Mouse (Mus musculus) heart, embryonic 12.5 days (tissue): ENCODE results near the gene Slc9c1. TPM values are rescaled to one million over a fixed set of nuclear protein-coding genes. Genes with fewer than 3 reads are reported as not detected.
"Not testable (repeated sequence)": the region's sequence is repeated elsewhere in the genome, so short reads cannot be mapped to it uniquely, and the experiment has no call there.

ENCODE experiments used
- ATAC-seq: fragments of 200-750 bp; cut with Nextera tagmentation; 2 replicates; pipeline ENCODE4 v1.8.0; 2017; ENCODE audit warnings: moderate TSS enrichment, moderate library complexity; ENCODE audit not compliant: insufficient number of reproducible peaks, low FRiP score
- H3K27ac ChIP-seq: fragments of 300-500 bp; sonication (generic); 2 replicates; pipeline ENCODE4 v1.5.1; 2016; ENCODE audit warnings: mild to moderate bottlenecking, moderate library complexity; ENCODE audit not compliant: poor library complexity, severe bottlenecking
- H3K27me3 ChIP-seq: fragments of 300-500 bp; sonication (generic); replicated peaks from 2 replicates; pipeline ENCODE4 v1.6.1; 2016; ENCODE audit warnings: mild to moderate bottlenecking, moderate library complexity
- H3K36me3 ChIP-seq: fragments of 300-500 bp; sonication (generic); 2 replicates; pipeline ENCODE4 v1.6.1; 2016; ENCODE audit warnings: mild to moderate bottlenecking, moderate library complexity
- H3K4me1 ChIP-seq: fragments of 300-500 bp; sonication (generic); replicated peaks from 2 replicates; pipeline ENCODE4 v1.6.1; 2016; ENCODE audit warnings: mild to moderate bottlenecking
- H3K4me2 ChIP-seq: fragments of 300-500 bp; sonication (generic); 2 replicates; pipeline ENCODE4 v1.6.1; 2016; ENCODE audit warnings: mild to moderate bottlenecking, moderate library complexity
- H3K4me3 ChIP-seq: fragments of 300-500 bp; sonication (generic); 2 replicates; pipeline ENCODE4 v1.5.1; 2016; ENCODE audit warnings: mild to moderate bottlenecking
- H3K9ac ChIP-seq: fragments of 300-500 bp; sonication (generic); 2 replicates; pipeline ENCODE4 v1.6.1; 2016; ENCODE audit warnings: mild to moderate bottlenecking, moderate library complexity
- H3K9me3 ChIP-seq: fragments of 300-500 bp; sonication (generic); replicated peaks from 2 replicates; pipeline ENCODE4 v1.6.1; 2016; ENCODE audit warnings: mild to moderate bottlenecking, moderate library complexity
- WGBS: fragments of 180-500 bp; shearing (Covaris S2); methylation state at CpG from one replicate; pipeline ENCODE4 v1.1.7; 2016; 5-methylcytosine and 5-hydroxymethylcytosine counted together
- polyA plus RNA-seq: library from polyadenylated mRNA; unstranded; fragments of >200 nt; fragmentation: Nextera tagmentation; extraction: Ambion mirVana; gene quantifications from 2 replicates; pipeline ENCODE4 v1.2.1, GENCODE M21; 2016

Gene Slc9c1
- not detected in 2 replicates for polyA plus RNA-seq

GRCm38 (mm10) chr16:45535009-45535408, at the start of gene Slc9c1:
TSS of gene Slc9c1 (plus strand) at chr16:45535309.
- H3K36me3 ChIP-seq: no peaks in the 10 kb centered on the region
- 86% methylated on average over 5 of the region's 5 CpGs for WGBS
- H3K4me1 ChIP-seq: no peaks in the 10 kb centered on the region
- H3K9me3 ChIP-seq: no peaks in the 10 kb centered on the region
- H3K4me2 ChIP-seq: no peak within 1 kb of the TSS
- H3K4me3 ChIP-seq: no peak within 1 kb of the TSS
- no peaks in the 10 kb centered on the region for H3K27me3 ChIP-seq
- H3K9ac ChIP-seq: no peak within 1 kb of the TSS
- no peak within 1 kb of the TSS for H3K27ac ChIP-seq
- no peak for ATAC-seq

- Histone ChIP-seq H3K27ac (no peak within 1 kb of the TSS), H3K4me2 (no peak within 1 kb of the TSS), H3K36me3 (no peaks in the 10 kb centered on the region), H3K4me3 (no peak within 1 kb of the TSS), H3K9me3 (no peaks in the 10 kb centered on the region), H3K27me3 (no peaks in the 10 kb centered on the region), H3K4me1 (no peaks in the 10 kb centered on the region), H3K9ac (no peak within 1 kb of the TSS)
- ATAC-seq: no peak
- 80% methylated on average over 5 of the region's 5 CpGs for WGBS
These were observed 42.2 kb upstream of the Slc9c1 start, which contains the start of gene Gm609 for GRCm38 (mm10) chr16:45492927-45493326. TSS of gene Gm609 (minus strand) at chr16:45492969.

- Histone ChIP-seq H3K4me3 (no peak overlapping the region), H3K36me3 (no peaks in the 10 kb centered on the region), H3K4me1 (no peaks in the 10 kb centered on the region), H3K27ac (no peak overlapping the region), H3K27me3 (no peaks in the 10 kb centered on the region), H3K4me2 (no peak overlapping the region), H3K9ac (no peak overlapping the region), H3K9me3 (no peaks in the 10 kb centered on the region)
- WGBS: 78% methylated on average over 1 of the region's 1 CpGs
- no peak for ATAC-seq
These were observed 39.8 kb upstream of the Slc9c1 start for GRCm38 (mm10) chr16:45495326-45495725.

GRCm38 (mm10) chr16:45525551-45525950, 9.6 kb upstream of the Slc9c1 start:
- Histone ChIP-seq H3K9me3 (no peaks in the 10 kb centered on the region), H3K9ac (no peak overlapping the region), H3K4me3 (no peak overlapping the region), H3K27me3 (no peaks in the 10 kb centered on the region), H3K27ac (no peak overlapping the region), H3K4me1 (no peaks in the 10 kb centered on the region), H3K36me3 (no peaks in the 10 kb centered on the region), H3K4me2 (no peak overlapping the region)
- ATAC-seq: no peak
- WGBS: 76% methylated on average over 5 of the region's 5 CpGs

GRCm38 (mm10) chr16:45531950-45532349, 3.2 kb upstream of the Slc9c1 start, which contains the start of gene Gm17783:
TSS of gene Gm17783 (minus strand) at chr16:45532050.
- ATAC-seq: no peak
- Histone ChIP-seq H3K9me3 (no peaks in the 10 kb centered on the region), H3K4me2 (no peak within 1 kb of the TSS), H3K4me1 (no peaks in the 10 kb centered on the region), H3K9ac (no peak within 1 kb of the TSS), H3K27ac (no peak within 1 kb of the TSS), H3K27me3 (no peaks in the 10 kb centered on the region), H3K36me3 (no peaks in the 10 kb centered on the region), H3K4me3 (no peak within 1 kb of the TSS)
- WGBS: 69% methylated on average over 4 of the region's 4 CpGs

GRCm38 (mm10) chr16:45538342-45538741, 3.2 kb downstream of the Slc9c1 start:
- not testable (repeated sequence) for H3K9me3 ChIP-seq

GRCm38 (mm10) chr16:45542108-45542507, 7.0 kb downstream of the Slc9c1 start:
- H3K36me3 ChIP-seq: no peaks in the 10 kb centered on the region
- no peaks in the 10 kb centered on the region for H3K27me3 ChIP-seq
- H3K4me1 ChIP-seq: no peaks in the 10 kb centered on the region
- H3K4me2 ChIP-seq: no peak overlapping the region
- ATAC-seq: no peak
- no peak overlapping the region for H3K27ac ChIP-seq
- H3K9ac ChIP-seq: no peak overlapping the region
- H3K9me3 ChIP-seq: no peaks in the 10 kb centered on the region
- no peak overlapping the region for H3K4me3 ChIP-seq

More at GRCm38 (mm10) chr16:45538342-45538741, 3.2 kb downstream of the Slc9c1 start:
- H3K4me2 ChIP-seq, H3K27ac ChIP-seq, H3K36me3 ChIP-seq, H3K4me1 ChIP-seq, ATAC-seq, H3K4me3 ChIP-seq, H3K9ac ChIP-seq, H3K27me3 ChIP-seq: not testable (repeated sequence)
- 37% methylated on average over 1 of the region's 1 CpGs for WGBS

- no peak overlapping the region for H3K4me3 ChIP-seq
- no peak overlapping the region for H3K9ac ChIP-seq
- no peaks in the 10 kb centered on the region for H3K36me3 ChIP-seq
- no peak overlapping the region for H3K4me2 ChIP-seq
- H3K27me3 ChIP-seq: no peaks in the 10 kb centered on the region
- no peak for ATAC-seq
- WGBS: 58% methylated on average over 3 of the region's 3 CpGs
- no peak overlapping the region for H3K27ac ChIP-seq
- H3K9me3 ChIP-seq: no peaks in the 10 kb centered on the region
- H3K4me1 ChIP-seq: no peaks in the 10 kb centered on the region
These were observed 9.2 kb downstream of the Slc9c1 start for GRCm38 (mm10) chr16:45544341-45544740.

- no peak for ATAC-seq
- Histone ChIP-seq H3K27me3 (no peaks in the 10 kb centered on the region), H3K9me3 (no peaks in the 10 kb centered on the region), H3K4me2 (no peak overlapping the region), H3K4me3 (no peak overlapping the region), H3K9ac (no peak overlapping the region), H3K27ac (no peak overlapping the region), H3K36me3 (no peaks in the 10 kb centered on the region), H3K4me1 (no peaks in the 10 kb centered on the region)
These were observed 12.9 kb downstream of the Slc9c1 start for GRCm38 (mm10) chr16:45547982-45548381.

GRCm38 (mm10) chr16:45551579-45551978, 16.5 kb downstream of the Slc9c1 start:
- Histone ChIP-seq H3K9me3 (no peaks in the 10 kb centered on the region), H3K4me1 (no peaks in the 10 kb centered on the region), H3K4me3 (no peak overlapping the region), H3K27ac (no peak overlapping the region), H3K9ac (no peak overlapping the region), H3K4me2 (no peak overlapping the region), H3K27me3 (no peaks in the 10 kb centered on the region), H3K36me3 (no peaks in the 10 kb centered on the region)
- no peak for ATAC-seq
- 73% methylated on average over 2 of the region's 2 CpGs for WGBS

GRCm38 (mm10) chr16:45561747-45562146, 26.6 kb downstream of the Slc9c1 start:
- H3K4me1 ChIP-seq: no peaks in the 10 kb centered on the region
- no peak for ATAC-seq
- no peaks in the 10 kb centered on the region for H3K9me3 ChIP-seq
- no peaks in the 10 kb centered on the region for H3K36me3 ChIP-seq
- no peak overlapping the region for H3K4me3 ChIP-seq
- 54% methylated on average over 3 of the region's 3 CpGs for WGBS
- no peak overlapping the region for H3K4me2 ChIP-seq
- no peak overlapping the region for H3K9ac ChIP-seq
- H3K27me3 ChIP-seq: no peaks in the 10 kb centered on the region
- no peak overlapping the region for H3K27ac ChIP-seq

- Histone ChIP-seq H3K4me3 (no peak overlapping the region), H3K27me3 (no peaks in the 10 kb centered on the region), H3K4me1 (peaks cover 6% of the 10 kb centered on the region; the same call in 1 of the 2 replicates), H3K4me2 (no peak overlapping the region), H3K9me3 (no peaks in the 10 kb centered on the region), H3K36me3 (no peaks in the 10 kb centered on the region), H3K27ac (no peak overlapping the region), H3K9ac (no peak overlapping the region)
- ATAC-seq: no peak
- 35% methylated on average over 3 of the region's 3 CpGs for WGBS
These were observed 37.2 kb downstream of the Slc9c1 start for GRCm38 (mm10) chr16:45572307-45572706.
